Mouse (Mus musculus): ENCODE measurements around the gene Slc44a3. TPM values are rescaled to one million over a fixed set of nuclear protein-coding genes. Genes with fewer than 3 reads are reported as not detected.

The Slc44a3 gene
- total RNA-seq, 2 experiments from 2014 or later = 0.18 TPM; not detected in 1

- intact Hi-C loops (cut with DNase I) = no loop called here
- no peak for DNase-seq
These were observed 25.4 kb downstream of the Slc44a3 start for GRCm38 (mm10) chr3:121506756-121507155.

- DNase-seq = peak; percentile 9
- intact Hi-C loops (cut with DNase I) = no loop called here
These were observed 26.0 kb downstream of the Slc44a3 start for GRCm38 (mm10) chr3:121506175-121506574.

- DNase-seq = no peak
- intact Hi-C loops (cut with DNase I) = no loop called here
These were observed 27.2 kb downstream of the Slc44a3 start for GRCm38 (mm10) chr3:121504927-121505487.

- intact Hi-C loops (cut with DNase I) = no loop called here
- DNase-seq = no peak
These were observed 31.5 kb downstream of the Slc44a3 start for GRCm38 (mm10) chr3:121500734-121501133.

- DNase-seq = peak; percentile 77
- intact Hi-C loops (cut with DNase I) = no loop called here
These were observed 32.0 kb downstream of the Slc44a3 start for GRCm38 (mm10) chr3:121500225-121500624.

- intact Hi-C loops (cut with DNase I) = no loop called here
- no peak for DNase-seq
These were observed 38.2 kb downstream of the Slc44a3 start for GRCm38 (mm10) chr3:121493997-121494421.

- intact Hi-C loops (cut with DNase I) = no loop called here
- DNase-seq = no peak
These were observed 40.2 kb downstream of the Slc44a3 start for GRCm38 (mm10) chr3:121492026-121492425.

- intact Hi-C loops (cut with DNase I) = no loop called here
- DNase-seq = no peak
These were observed 41.3 kb downstream of the Slc44a3 start for GRCm38 (mm10) chr3:121490941-121491340.

- DNase-seq = peak; percentile 12
- intact Hi-C loops (cut with DNase I) = no loop called here
These were observed 42.6 kb downstream of the Slc44a3 start for GRCm38 (mm10) chr3:121489462-121490118.

- intact Hi-C loops (cut with DNase I) = no loop called here
- no peak for DNase-seq
These were observed 47.0 kb downstream of the Slc44a3 start for GRCm38 (mm10) chr3:121485201-121485600.

- intact Hi-C loops (cut with DNase I) = no loop called here
- no peak for DNase-seq
These were observed 48.7 kb downstream of the Slc44a3 start for GRCm38 (mm10) chr3:121483266-121484161.

- intact Hi-C loops (cut with DNase I) = no loop called here
- no peak for DNase-seq
These were observed 50.6 kb downstream of the Slc44a3 start for GRCm38 (mm10) chr3:121481564-121481963.

GRCm38 (mm10) chr3:121480961-121481436 lies 51.2 kb downstream of the Slc44a3 start:
- intact Hi-C loops (cut with DNase I) = no loop called here
- no peak for DNase-seq

- no peak for DNase-seq
These were observed 51.9 kb downstream of the Slc44a3 start for GRCm38 (mm10) chr3:121480030-121480960.

GRCm38 (mm10) chr3:121474738-121475137 lies 57.5 kb downstream of the Slc44a3 start:
- intact Hi-C loops (cut with DNase I) = no loop called here
- no peak for DNase-seq

More at GRCm38 (mm10) chr3:121480030-121480960, 51.9 kb downstream of the Slc44a3 start:
- intact Hi-C loops (cut with DNase I) = no loop called here

GRCm38 (mm10) chr3:121471703-121472102 lies 60.5 kb downstream of the Slc44a3 start:
- intact Hi-C loops (cut with DNase I) = no loop called here
- no peak for DNase-seq

- intact Hi-C loops (cut with DNase I) = no loop called here
- peak; percentile 82 for DNase-seq
These were observed 62.8 kb downstream of the Slc44a3 start for GRCm38 (mm10) chr3:121469185-121469975.

- intact Hi-C loops (cut with DNase I) = no loop called here
- DNase-seq = no peak
These were observed 64.1 kb downstream of the Slc44a3 start for GRCm38 (mm10) chr3:121468136-121468535.

- no peak for DNase-seq
- intact Hi-C loops (cut with DNase I) = no loop called here
These were observed 65.1 kb downstream of the Slc44a3 start for GRCm38 (mm10) chr3:121467094-121467552.
